ENCODE assay signal across 8 mouse cellular contexts in genomic region chr8:80610549-80611440, GRCm38 (mm10). TPM values are rescaled to one million over a fixed set of nuclear protein-coding genes. Genes with fewer than 3 reads are reported as not detected.
DNase-seq lines count a peak whose midpoint lies in the region; ATAC-seq and TF ChIP-seq lines count a peak whose summit lies in the region.
"Had no signal": no experiment of that assay in that cellular context is flagged by ENCODE, and none has a peak within 500 bp of the region (broad histone marks: within the 10 kb centered on the region; RNA-seq: fewer than 3 reads in every experiment).

Gene Frem3, plus strand, starts transcription at chr8:80611080.

- no peak within 1 kb of the TSS for H3K27ac ChIP-seq in embryonic facial prominence, embryonic 15.5 days (replicated peaks)
- no peak within 1 kb of the TSS for H3K27ac ChIP-seq in limb, embryonic 13.5 days
- H3K27ac ChIP-seq in stomach, postnatal 0 days (replicated peaks), result no peak within 1 kb of the TSS

- no peak for ATAC-seq in megakaryocyte, adult 5-6 weeks (ENCODE audit: poor library complexity, severe bottlenecking)
- no peak for ATAC-seq in embryonic facial prominence, embryonic 15.5 days (ENCODE audit: insufficient number of reproducible peaks, low FRiP score, low TSS enrichment, low read depth)
- ATAC-seq in limb, embryonic 13.5 days (ENCODE audit: low FRiP score, low read depth), result no peak
- no peak for ATAC-seq in stomach, postnatal 0 days (ENCODE audit: low FRiP score, low TSS enrichment)

- no peak for TF ChIP-seq EP300 in stomach, postnatal 0 days (optimal IDR thresholded peaks at IDR 0.05)

- H3K27me3 ChIP-seq in megakaryocyte, embryonic 14.5 days (replicated peaks), result peaks cover 37% of the 10 kb centered on the region
- peaks cover 22% of the 10 kb centered on the region for H3K27me3 ChIP-seq in embryonic facial prominence, embryonic 15.5 days
- peaks cover 31% of the 10 kb centered on the region for H3K27me3 ChIP-seq in limb, embryonic 13.5 days
- peaks cover 3% of the 10 kb centered on the region; the same call in 1 of the 2 replicates for H3K27me3 ChIP-seq in stomach, postnatal 0 days (ENCODE audit: control insufficient read depth, insufficient read depth, low read length)

- peak within 1 kb of the TSS; percentile 44 for H3K4me2 ChIP-seq in embryonic facial prominence, embryonic 15.5 days (replicated peaks)
- peak within 1 kb of the TSS; percentile 64 for H3K4me2 ChIP-seq in limb, embryonic 13.5 days (replicated peaks)
- 0 out of 2 replicates have a peak within 1 kb of the TSS, but pooled peaks have one; percentile 23 for H3K4me2 ChIP-seq in stomach, postnatal 0 days (replicated peaks; ENCODE audit: low read depth)

- H3K9me3 ChIP-seq in megakaryocyte, embryonic 14.5 days, result peaks cover 13% of the 10 kb centered on the region; the same call in 1 of the 2 replicates
- H3K9me3 ChIP-seq in embryonic facial prominence, embryonic 15.5 days (replicated peaks), result no peaks in the 10 kb centered on the region
- no peaks in the 10 kb centered on the region for H3K9me3 ChIP-seq in limb, embryonic 13.5 days
- H3K9me3 ChIP-seq in stomach, postnatal 0 days (ENCODE audit: control insufficient read depth, low read length), result no peaks in the 10 kb centered on the region

- peak within 1 kb of the TSS; percentile 81 for H3K4me3 ChIP-seq in megakaryocyte, embryonic 14.5 days (replicated peaks)
- H3K4me3 ChIP-seq in embryonic facial prominence, embryonic 15.5 days (replicated peaks), result peak within 1 kb of the TSS; percentile 12
- H3K4me3 ChIP-seq in limb, embryonic 13.5 days, result peak within 1 kb of the TSS; percentile 35
- H3K4me3 ChIP-seq in stomach, postnatal 0 days (ENCODE audit: low read depth, low read length), result no peak within 1 kb of the TSS

- H3K4me1 ChIP-seq in megakaryocyte, embryonic 14.5 days, result peaks cover 47% of the 10 kb centered on the region
- peaks cover 12% of the 10 kb centered on the region for H3K4me1 ChIP-seq in embryonic facial prominence, embryonic 15.5 days
- peaks cover 15% of the 10 kb centered on the region for H3K4me1 ChIP-seq in limb, embryonic 13.5 days
- no peaks in the 10 kb centered on the region for H3K4me1 ChIP-seq in stomach, postnatal 0 days (replicated peaks; ENCODE audit: control insufficient read depth, insufficient read depth)

- TF ChIP-seq CTCF in stomach, postnatal 0 days (IDR thresholded peaks at IDR 0.05; ENCODE audit: low read depth), result no peak

- no peaks in the 10 kb centered on the region for H3K36me3 ChIP-seq in megakaryocyte, embryonic 14.5 days (replicated peaks; ENCODE audit: low read length)
- no peaks in the 10 kb centered on the region for H3K36me3 ChIP-seq in embryonic facial prominence, embryonic 15.5 days
- H3K36me3 ChIP-seq in limb, embryonic 13.5 days, result no peaks in the 10 kb centered on the region
- no peaks in the 10 kb centered on the region for H3K36me3 ChIP-seq in stomach, postnatal 0 days (ENCODE audit: control insufficient read depth, insufficient read depth, low read length)

- no peak for DNase-seq in stomach, postnatal 0 days (ENCODE audit: low spot score)
- DNase-seq in urinary bladder, adult 2 months (ENCODE audit: low spot score), result no peak
- no peak for DNase-seq in kidney, adult 18-20 months

- WGBS in embryonic facial prominence, embryonic 15.5 days, result 2% methylated on average over 32 of the region's 32 CpGs
- 2% methylated on average over 32 of the region's 32 CpGs for whole genome bisulfite sequencing in limb, embryonic 13.5 days
- 3% methylated on average over 32 of the region's 32 CpGs for WGBS in stomach, postnatal 0 days

- no peak within 1 kb of the TSS for H3K9ac ChIP-seq in embryonic facial prominence, embryonic 15.5 days
- H3K9ac ChIP-seq in limb, embryonic 13.5 days, result no peak within 1 kb of the TSS
- H3K9ac ChIP-seq in stomach, postnatal 0 days (ENCODE audit: low read length), result no peak within 1 kb of the TSS

RNA-seq across cellular contexts. Expression of gene Frem3, which starts in this region (rescaled TPM):
- polyA plus RNA-seq in megakaryocyte, embryonic 14.5 days (2012; ENCODE audit: insufficient read depth, low replicate concordance), result not detected in 2 replicates
- not detected in 2 replicates for total RNA-seq in megakaryocyte, adult 5-6 weeks (2015)
- total RNA-seq in megakaryocyte, adult 5-6 weeks (2017), result not detected in 2 replicates
- 0.05 and 0.08 TPM in 2 replicates for polyA plus RNA-seq in embryonic facial prominence, embryonic 15.5 days (2015; fragmentation: Nextera tagmentation; extraction: Ambion mirVana)
- polyA plus RNA-seq in limb, embryonic 13.5 days (2015; fragmentation: Nextera tagmentation; extraction: Ambion mirVana), result 0.08 and 0.10 TPM in 2 replicates
- polyA plus RNA-seq in stomach, postnatal 0 days (2015; fragmentation: Nextera tagmentation; extraction: Ambion mirVana), result 0.04 and 0.06 TPM in 2 replicates
- polyA plus RNA-seq in urinary bladder, adult 2 months (2012; rRNA removed), result 0.01 TPM in 2 replicates
- polyA plus RNA-seq: spleen, adult 2 months had no signal
